ENCODE assay signal across 8 mouse cellular contexts in the genomic region with DNA sequence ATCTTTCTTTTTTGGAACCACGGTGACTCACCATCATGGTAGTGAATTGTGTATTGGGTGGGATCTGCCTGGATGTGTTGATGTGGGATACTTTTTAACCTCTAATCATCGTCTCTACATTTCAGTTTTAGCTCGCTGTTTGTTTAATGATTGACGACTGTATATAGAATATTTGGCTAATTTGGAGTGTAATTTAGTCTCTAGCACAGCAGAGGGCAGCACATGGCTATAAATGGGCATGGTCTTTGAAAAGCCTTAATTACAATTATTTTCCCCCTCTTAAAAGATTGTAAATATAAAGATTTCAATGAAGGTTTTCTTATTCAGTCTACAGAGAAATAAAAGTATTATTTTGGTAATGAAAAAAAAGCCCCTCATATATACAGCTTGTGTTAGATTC. TPM values are rescaled to one million over a fixed set of nuclear protein-coding genes. Genes with fewer than 3 reads are reported as not detected.
DNase-seq lines count a peak whose midpoint lies in the region; ATAC-seq and TF ChIP-seq lines count a peak whose summit lies in the region.
"Had no signal": no experiment of that assay in that cellular context is flagged by ENCODE, and none has a peak within 500 bp of the region (broad histone marks: within the 10 kb centered on the region; RNA-seq: fewer than 3 reads in every experiment).

No protein-coding gene starts in this region.

- no peaks in the 10 kb centered on the region for H3K36me3 ChIP-seq in heart, postnatal 0 days (replicated peaks; ENCODE audit: control insufficient read depth, insufficient read depth, low read length)
- H3K36me3 ChIP-seq in lung, embryonic 14.5 days (ENCODE audit: insufficient read depth) = no peaks in the 10 kb centered on the region

- H3K4me1 ChIP-seq in heart, postnatal 0 days (ENCODE audit: control insufficient read depth, insufficient read depth) = no peaks in the 10 kb centered on the region
- peaks cover 5% of the 10 kb centered on the region; the same call in 1 of the 2 replicates for H3K4me1 ChIP-seq in lung, embryonic 14.5 days (ENCODE audit: insufficient read depth)

- POLR2A ChIA-PET in Patski (lab: Charles Lee) = interaction anchor here (0.7 kb wide), 1 partner anchor 91 kb away, joined by 3 read pairs; no protein-coding TSS in a partner anchor

- TF ChIP-seq EP300 in heart, postnatal 0 days (IDR thresholded peaks at IDR 0.05; ENCODE audit: low read depth) = no peak

- WGBS in heart, postnatal 0 days = 48% methylated on average over 4 of the region's 4 CpGs
- WGBS in lung, embryonic 14.5 days = 38% methylated on average over 4 of the region's 4 CpGs

- in situ Hi-C loops in Patski (cut with MboI; ENCODE audit: low pct_unique_long_range_greater_than_20kb) = no loop called here

- DNase-seq in heart, postnatal 0 days (ENCODE audit: low spot score) = no peak
- DNase-seq in heart, adult 8-10 months (ENCODE audit: low spot score) = no peak
- peak; percentile 74 for DNase-seq in lung, embryonic 14.5 days
- DNase-seq in lung, adult 18-20 months = no peak
- peak; percentile 34 for DNase-seq in Patski (ENCODE audit: low read depth, low spot score)
- DNase-seq in retina, embryonic 14.5 days (ENCODE audit: low spot score) = peak; percentile 62
- no peak for DNase-seq in urinary bladder, postnatal 4 days (ENCODE audit: low spot score in 2 of 2)

- no peak overlapping the region for H3K9ac ChIP-seq in heart, postnatal 0 days (replicated peaks; ENCODE audit: low read depth, low read length)
- no peak overlapping the region for H3K9ac ChIP-seq in lung, embryonic 14.5 days

- no peak for ATAC-seq in heart, postnatal 0 days (ENCODE audit: insufficient read depth, low read depth)
- ATAC-seq in lung, embryonic 14.5 days (ENCODE audit: insufficient read depth) = no peak
- no peak for ATAC-seq in Patski

- CTCF ChIA-PET in Patski (lab: Charles Lee) = interaction anchor here (0.7 to 2.7 kb wide), 24 partner anchors 8 to 980 kb away, joined by 3 to 18 read pairs (median 4); a partner anchor contains a TSS

- no peaks in the 10 kb centered on the region for H3K27me3 ChIP-seq in heart, postnatal 0 days (ENCODE audit: control insufficient read depth, insufficient read depth, low read length)
- H3K27me3 ChIP-seq in lung, embryonic 14.5 days (ENCODE audit: insufficient read depth, low read length) = no peaks in the 10 kb centered on the region
- H3K27me3 ChIP-seq in Patski = no peaks in the 10 kb centered on the region

- H3K4me3 ChIP-seq in heart, postnatal 0 days (ENCODE audit: low read depth, low read length) = no peak overlapping the region
- no peak overlapping the region for H3K4me3 ChIP-seq in lung, embryonic 14.5 days (ENCODE audit: low read depth, low read length)

- H3K9me3 ChIP-seq in heart, postnatal 0 days (replicated peaks; ENCODE audit: control insufficient read depth, low read length) = no peaks in the 10 kb centered on the region
- H3K9me3 ChIP-seq in lung, embryonic 14.5 days (ENCODE audit: low read depth, low read length) = no peaks in the 10 kb centered on the region

- H3K4me2 ChIP-seq in heart, postnatal 0 days (ENCODE audit: low read depth, low read length) = no peak overlapping the region
- no peak overlapping the region for H3K4me2 ChIP-seq in lung, embryonic 14.5 days

- no peak overlapping the region for H3K27ac ChIP-seq in heart, postnatal 0 days (ENCODE audit: low read depth)
- no peak overlapping the region for H3K27ac ChIP-seq in lung, embryonic 14.5 days (ENCODE audit: low read depth)

- peak; percentile 51 for TF ChIP-seq CTCF in heart, postnatal 0 days (IDR thresholded peaks at IDR 0.05; ENCODE audit: low read depth)
- peak; percentile 60 for TF ChIP-seq CTCF in lung, embryonic 14.5 days (IDR thresholded peaks at IDR 0.05; ENCODE audit: low read depth)
- peak; percentile 67 for TF ChIP-seq CTCF in Patski (IDR thresholded peaks at IDR 0.05)

RNA-seq across cellular contexts. Expression of a gene that starts 24.3 kb away (rescaled TPM):
- total RNA-seq in heart, postnatal 0 days (2014; rRNA removed; ENCODE audit: low replicate concordance) = 0.31 TPM in 1 of 2 replicates, not detected in the other
- 0.29 and 0.33 TPM in 2 replicates for polyA plus RNA-seq in heart, postnatal 0 days (2015; fragmentation: Nextera tagmentation; extraction: Ambion mirVana)
- total RNA-seq in heart, adult 8-10 months (2022) = under 1 TPM in 2 of 4 experiments, not detected in 2; 0.13 to 0.23 TPM
- polyA plus RNA-seq in lung, embryonic 14.5 days (2014; fragmentation: Nextera tagmentation; extraction: Ambion mirVana) = 0.80 and 0.84 TPM in 2 replicates
- not detected for polyA plus RNA-seq in Patski (2021)
- total RNA-seq: layer of hippocampus, postnatal 14 days had no signal

Comparison
In these comparisons a context has a peak if more than half of its experiments do, and no peak if none do; other contexts are left out.
1. DNase-seq: peak in lung, embryonic 14.5 days (single experiment), Patski (single experiment) and retina, embryonic 14.5 days (single experiment); none in heart, postnatal 0 days (single experiment), heart, adult 8-10 months (single experiment), lung, adult 18-20 months (0 of 2) and urinary bladder, postnatal 4 days (0 of 2).
2. Peak in every context shown above with its lines, with median percentiles within 50 percentile points of each other: CTCF ChIP-seq.